Mouse (Mus musculus): ENCODE results near the gene Zscan4e.
"Not testable (repeated sequence)": the region's sequence is repeated elsewhere in the genome, so short reads cannot be mapped to it uniquely, and the experiment has no call there.

The Zscan4e gene

DNA sequence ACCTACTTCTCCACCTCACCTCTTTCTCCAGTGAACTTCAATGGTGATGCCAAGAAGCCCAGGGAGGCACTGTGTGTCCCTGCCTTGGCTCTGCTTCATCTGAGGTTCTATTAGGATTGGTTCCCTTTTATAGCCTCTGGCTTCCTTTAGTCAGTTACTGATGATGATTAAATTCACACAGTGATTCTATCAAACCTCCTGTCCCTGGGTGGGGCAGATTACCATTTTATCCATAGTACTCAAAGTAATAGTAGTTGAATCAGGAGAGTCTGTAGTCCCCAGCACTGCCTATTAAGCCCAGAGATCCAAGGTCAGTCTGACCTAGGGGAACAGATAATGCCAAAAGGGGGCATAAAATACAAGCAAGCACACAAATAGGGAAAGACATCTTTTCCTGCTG, at the start of gene Zscan4e:
Gene Zscan4e (minus strand): TSS at position 101 of the 400 bp plus-strand sequence.
- not testable (repeated sequence) for DNase-seq (ENCODE audit: low spot score)

Measured in ovary, adult 18-20 months (tissue).